Mouse (Mus musculus) MEL (cell line): Measurements from ENCODE around the gene Angpt4. TPM values are rescaled to one million over a fixed set of nuclear protein-coding genes. Genes with fewer than 3 reads are reported as not detected.

Experiments
- DNase-seq: peaks from one replicate; pipeline ENCODE4 v3.0.0; 2011; ENCODE audit warnings: low read depth, low spot score
- H3K27ac ChIP-seq: 2 replicates; pipeline ENCODE4 v1.5.1; 2012; ENCODE audit warnings: low read depth, mild to moderate bottlenecking, control low read depth, low read length, moderate library complexity; ENCODE audit not compliant: control insufficient read depth
- H3K27me3 ChIP-seq, 2 experiments: fragments of 150-350 bp in 1 of 2; sonication (generic) in 1 of 2; 2 replicates each; pipeline ENCODE4 v1.6.1; 2012; ENCODE audit warnings: low read length in 2 of 2, mild to moderate bottlenecking in 2 of 2, improper control_type of control experiment in 1 of 2, moderate library complexity in 1 of 2; ENCODE audit not compliant: insufficient read depth in 2 of 2, control insufficient read depth in 1 of 2
- H3K36me3 ChIP-seq, 2 experiments: 2 replicates each; pipeline ENCODE4 v1.6.1; 2012 to 2014; ENCODE audit warnings: low read length in 2 of 2, improper control_type of control experiment in 1 of 2, inconsistent platforms in 1 of 2, mild to moderate bottlenecking in 1 of 2; ENCODE audit not compliant: insufficient read depth in 2 of 2, control insufficient read depth in 1 of 2
- H3K4me1 ChIP-seq, 2 experiments: fragments of 150-350 bp in 1 of 2; sonication (generic) in 1 of 2; 2 replicates each; pipeline ENCODE4 v1.6.1; 2012; ENCODE audit warnings: low read length in 2 of 2, improper control_type of control experiment in 1 of 2, mild to moderate bottlenecking in 1 of 2; ENCODE audit not compliant: insufficient read depth in 2 of 2, control insufficient read depth in 1 of 2
- H3K4me3 ChIP-seq, 2 experiments: fragments of 150-350 bp in 1 of 2; sonication (generic) in 1 of 2; 2 replicates each; pipeline ENCODE4 v1.5.1; 2012; ENCODE audit warnings: low read depth in 2 of 2, low read length in 2 of 2, mild to moderate bottlenecking in 2 of 2, moderate library complexity in 2 of 2, control low read depth in 1 of 2, improper control_type of control experiment in 1 of 2; ENCODE audit not compliant: control insufficient read depth in 1 of 2, insufficient read depth in 1 of 2
- H3K79me2 ChIP-seq: 2 replicates; pipeline ENCODE4 v1.6.1; 2012; ENCODE audit warnings: mild to moderate bottlenecking, low read length, moderate library complexity; ENCODE audit not compliant: control insufficient read depth, poor library complexity, insufficient read depth
- H3K9ac ChIP-seq: 2 replicates; pipeline ENCODE4 v1.6.1; 2012; ENCODE audit warnings: low read depth, mild to moderate bottlenecking, control low read depth, low read length, moderate library complexity; ENCODE audit not compliant: control insufficient read depth, poor library complexity, severe bottlenecking
- H3K9me3 ChIP-seq: fragments of 150-350 bp; sonication (generic); replicated peaks from 2 replicates; pipeline ENCODE4 v1.6.1; 2012; ENCODE audit warnings: mild to moderate bottlenecking, low read length, improper control_type of control experiment, moderate library complexity; ENCODE audit not compliant: insufficient read depth
- CTCF ChIP-seq, 3 experiments: IDR thresholded peaks in 2 of 3; conservative IDR thresholded peaks in 1 of 3; 2 replicates each; pipeline ENCODE4 v1.5.1; 2011 to 2012; ENCODE audit warnings: low read length in 3 of 3, low read depth in 2 of 3, mild to moderate bottlenecking in 2 of 3, improper control_type of control experiment in 1 of 3, inconsistent platforms in 1 of 3, mixed read lengths in 1 of 3, moderate library complexity in 1 of 3; ENCODE audit not compliant: control insufficient read depth in 1 of 3, insufficient read depth in 1 of 3, poor library complexity in 1 of 3, severe bottlenecking in 1 of 3
- EP300 ChIP-seq, 2 experiments: IDR thresholded peaks; 2 replicates each; pipeline ENCODE4 v1.6.1; 2011; ENCODE audit warnings: improper control_type of control experiment in 2 of 2, low read length in 2 of 2, low read depth in 1 of 2, mild to moderate bottlenecking in 1 of 2
- JUND ChIP-seq: IDR thresholded peaks from 2 replicates; pipeline ENCODE4 v1.6.1; 2011; ENCODE audit warnings: low read depth, mild to moderate bottlenecking, improper control_type of control experiment, low read length
- MAFK ChIP-seq: IDR thresholded peaks from 2 replicates; pipeline ENCODE4 v1.6.1; 2011; ENCODE audit warnings: low read depth, mild to moderate bottlenecking, low read length, improper control_type of control experiment, borderline replicate concordance
- MAX ChIP-seq: IDR thresholded peaks from 2 replicates; pipeline ENCODE4 v1.6.1; 2011; ENCODE audit warnings: low read length, improper control_type of control experiment
- MXI1 ChIP-seq: IDR thresholded peaks from 2 replicates; pipeline ENCODE4 v1.6.1; 2011; ENCODE audit warnings: mild to moderate bottlenecking, low read depth, low read length, improper control_type of control experiment
- MYB ChIP-seq: IDR thresholded peaks from 2 replicates; pipeline ENCODE4 v1.6.1; 2011; ENCODE audit warnings: mild to moderate bottlenecking, low read depth, low read length, improper control_type of control experiment
- RCOR1 ChIP-seq: IDR thresholded peaks from 2 replicates; pipeline ENCODE4 v1.6.1; 2012; ENCODE audit warnings: low read depth, mild to moderate bottlenecking, inconsistent platforms, low read length, improper control_type of control experiment
- TBP ChIP-seq: IDR thresholded peaks from 2 replicates; pipeline ENCODE4 v1.8.0; 2011; ENCODE audit warnings: low read depth, low read length, improper control_type of control experiment
- TCF12 ChIP-seq: IDR thresholded peaks from 2 replicates; pipeline ENCODE4 v1.6.1; 2014; ENCODE audit warnings: low read depth, mild to moderate bottlenecking, inconsistent platforms, low read length, improper control_type of control experiment, moderate library complexity
- ZKSCAN1 ChIP-seq: IDR thresholded peaks from 2 replicates; pipeline ENCODE4 v1.6.1; 2012; ENCODE audit warnings: low read depth, mild to moderate bottlenecking, inconsistent platforms, low read length, improper control_type of control experiment, moderate library complexity
- ZNF384 ChIP-seq: IDR thresholded peaks from 2 replicates; pipeline ENCODE4 v1.6.1; 2012; ENCODE audit warnings: low read depth, mild to moderate bottlenecking, inconsistent platforms, low read length, improper control_type of control experiment
- polyA plus RNA-seq, 2 experiments: library from polyadenylated mRNA; stranded (reverse) in 1 of 2; unstranded in 1 of 2; fragments of >175 nt in 1 of 2; fragments of >200 nt in 1 of 2; gene quantifications; 2 replicates each; pipeline versions ENCODE4 v1.2.1 to v1.2.4; 2012; ENCODE audit warnings: low replicate concordance in 2 of 2, low read depth in 1 of 2; ENCODE audit not compliant: insufficient read length in 2 of 2, insufficient read depth in 1 of 2, missing spikeins in 1 of 2
- total RNA-seq: library from RNA; depleted of rRNA; stranded (reverse); fragments of 300-350 nt; gene quantifications from 2 replicates; pipeline ENCODE4 v1.2.3, GENCODE M21; 2012

Angpt4 gene
- total and polyA plus RNA-seq, 3 experiments, result not detected

GRCm38 (mm10) chr2:151916061-151916831 is 5.2 kb downstream of the Angpt4 start:
- no peak overlapping the region for H3K9ac ChIP-seq
- no peaks in the 10 kb centered on the region; a peak in 2 of 4 replicates for H3K27me3 ChIP-seq
- no peak for TF ChIP-seq JUND
- TF ChIP-seq RCOR1, result no peak
- no peak for TF ChIP-seq TBP
- TF ChIP-seq ZKSCAN1, result no peak
- TF ChIP-seq MYB, result no peak
- no peak for TF ChIP-seq MAX
- no peak for TF ChIP-seq TCF12
- no peaks in the 10 kb centered on the region for H3K36me3 ChIP-seq
- no peaks in the 10 kb centered on the region for H3K9me3 ChIP-seq
- no peak for DNase-seq
- H3K4me1 ChIP-seq, result no peaks in the 10 kb centered on the region
- no peak overlapping the region for H3K4me3 ChIP-seq
- no peaks in the 10 kb centered on the region for H3K79me2 ChIP-seq
- H3K27ac ChIP-seq, result no peak overlapping the region

GRCm38 (mm10) chr2:151919140-151919539 is 8.1 kb downstream of the Angpt4 start:
- Histone ChIP-seq H3K4me1 (no peaks in the 10 kb centered on the region), H3K27ac (no peak overlapping the region), H3K79me2 (no peaks in the 10 kb centered on the region), H3K36me3 (no peaks in the 10 kb centered on the region), H3K9me3 (no peaks in the 10 kb centered on the region), H3K4me3 (no peak overlapping the region), H3K9ac (no peak overlapping the region), H3K27me3 (peaks cover 0 to 3% of the 10 kb centered on the region in 2 experiments; a peak in 2 of 4 replicates)
- TF ChIP-seq EP300 (IDR thresholded peaks at IDR 0.05; ENCODE audit: low read depth in 1 of 2, low read length in 2 of 2) (no peak), MAFK (no peak)
- no peak for DNase-seq

GRCm38 (mm10) chr2:151921068-151921467 is 10.1 kb downstream of the Angpt4 start:
- Histone ChIP-seq H3K36me3 (no peaks in the 10 kb centered on the region), H3K4me3 (no peak overlapping the region), H3K27me3 (peaks cover 0 to 4% of the 10 kb centered on the region in 2 experiments; a peak in 2 of 4 replicates), H3K9me3 (no peaks in the 10 kb centered on the region), H3K4me1 (no peaks in the 10 kb centered on the region), H3K79me2 (no peaks in the 10 kb centered on the region), H3K9ac (no peak overlapping the region), H3K27ac (no peak overlapping the region)
- TF ChIP-seq MXI1 (no peak), TCF12 (no peak), ZNF384 (no peak), CTCF (IDR thresholded peaks at IDR 0.05 in 2 of 3, conservative IDR thresholded peaks at IDR 0.05 in 1 of 3; ENCODE audit: control insufficient read depth in 1 of 3, insufficient read depth in 1 of 3, low read depth in 2 of 3, low read length in 3 of 3, poor library complexity in 1 of 3, severe bottlenecking in 1 of 3) (no peak)
- DNase-seq, result no peak
